Mouse (Mus musculus): Measurements from ENCODE around the gene Cdkn2d. TPM values are rescaled to one million over a fixed set of nuclear protein-coding genes. Genes with fewer than 3 reads are reported as not detected.
"Not testable (repeated sequence)": the region's sequence is repeated elsewhere in the genome, so short reads cannot be mapped to it uniquely, and the experiment has no call there.

Gene Cdkn2d
- polyA plus RNA-seq, 1 experiment, result 34.7 TPM

DNA sequence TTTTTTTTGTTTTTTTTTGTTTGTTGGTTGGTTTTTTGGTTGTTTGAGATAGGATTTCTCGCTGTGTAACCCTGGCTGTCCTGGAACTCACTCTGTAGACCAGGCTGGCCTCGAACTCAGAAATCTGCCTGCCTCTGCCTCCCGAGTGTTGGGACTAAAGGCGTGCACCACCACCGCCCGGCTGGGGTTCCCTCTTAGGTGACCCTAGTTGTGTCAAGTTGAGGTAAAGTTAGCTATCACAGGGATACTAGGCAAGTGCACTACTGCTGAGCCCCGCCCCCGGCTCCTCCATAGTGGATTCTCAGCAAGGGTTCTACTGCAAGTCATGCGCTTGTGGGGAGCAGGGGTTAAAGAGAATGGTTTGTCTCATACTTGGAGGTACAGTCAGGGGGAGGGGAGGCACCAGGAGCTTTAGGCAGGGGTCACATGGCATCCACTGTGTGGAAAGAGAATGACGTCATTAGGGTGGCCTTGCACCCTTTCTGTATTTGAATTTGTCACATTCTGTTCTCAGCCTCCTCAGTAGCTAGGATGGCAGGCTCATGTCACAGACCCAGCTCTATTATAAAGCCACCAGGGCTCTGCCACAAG is 38.6 kb upstream of the Cdkn2d start:
- 87% methylated on average over 10 of the region's 10 CpGs for WGBS
- Histone ChIP-seq H3K4me3 (replicated peaks; ENCODE audit: extremely low read depth, low read depth, low read length) (no peak overlapping the region), H3K4me1 (ENCODE audit: control insufficient read depth, insufficient read depth, low read length) (peaks cover 31% of the 10 kb centered on the region)
- TF ChIP-seq CTCF (IDR thresholded peaks at IDR 0.05; ENCODE audit: insufficient read depth, low read length), result no peak
- no peak for DNase-seq

DNA sequence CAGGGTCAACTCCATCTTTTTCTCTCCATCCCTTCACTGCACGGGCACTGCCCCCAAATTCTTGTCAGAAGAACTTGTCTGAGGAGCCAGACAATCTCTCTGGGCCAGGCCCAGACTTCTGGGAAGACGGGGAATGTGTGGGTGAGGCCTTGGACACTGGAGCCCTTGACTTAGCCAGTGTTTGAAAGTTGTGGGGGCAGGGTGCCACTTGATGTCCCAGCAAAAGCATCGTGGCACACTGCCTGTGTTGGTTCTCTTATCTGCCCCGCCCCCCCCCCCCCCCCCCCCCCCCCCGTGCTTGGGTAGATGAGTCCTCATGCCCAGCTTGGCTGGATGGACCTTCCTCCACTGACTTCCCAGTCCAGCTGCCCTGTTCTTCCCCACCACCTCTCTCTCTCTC is 37.8 kb upstream of the Cdkn2d start:
- peak; percentile 59 for DNase-seq
- H3K4me3 ChIP-seq (replicated peaks; ENCODE audit: extremely low read depth, low read depth, low read length), result no peak overlapping the region
- WGBS, result 21% methylated on average over 4 of the region's 5 CpGs
- TF ChIP-seq POLR2A (IDR thresholded peaks at IDR 0.05; ENCODE audit: borderline replicate concordance, extremely low read depth, low read depth, low read length) (no peak), CTCF (IDR thresholded peaks at IDR 0.05; ENCODE audit: insufficient read depth, low read length) (no peak)
- H3K4me1 ChIP-seq (ENCODE audit: control insufficient read depth, insufficient read depth, low read length), result peaks cover 37% of the 10 kb centered on the region

DNA sequence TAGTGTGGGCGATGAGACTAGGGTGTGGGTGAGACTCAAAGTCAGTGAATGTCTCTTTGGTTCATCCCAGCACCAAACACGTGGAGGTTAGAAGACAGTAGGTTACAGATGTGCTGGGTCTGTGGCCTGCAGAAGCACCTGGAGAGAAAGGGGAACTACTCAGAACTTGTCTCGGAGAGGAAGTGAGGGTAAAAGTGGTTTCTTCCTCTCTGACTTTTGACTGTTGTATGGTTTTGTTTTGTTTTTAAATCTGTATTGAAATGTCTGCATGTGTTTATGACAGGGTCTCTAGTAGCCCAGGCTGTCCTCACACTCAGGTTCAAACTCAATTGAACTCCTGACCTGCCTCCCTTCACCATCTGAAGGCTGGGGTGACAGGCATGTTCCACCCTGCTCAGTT is 36.8 kb upstream of the Cdkn2d start:
- no peak overlapping the region for H3K4me3 ChIP-seq (replicated peaks; ENCODE audit: extremely low read depth, low read depth, low read length)
- WGBS, result 58% methylated on average over 3 of the region's 3 CpGs
- TF ChIP-seq POLR2A (IDR thresholded peaks at IDR 0.05; ENCODE audit: borderline replicate concordance, extremely low read depth, low read depth, low read length), result no peak
- TF ChIP-seq CTCF (IDR thresholded peaks at IDR 0.05; ENCODE audit: insufficient read depth, low read length), result no peak
- no peak for DNase-seq
- peaks cover 37% of the 10 kb centered on the region for H3K4me1 ChIP-seq (ENCODE audit: control insufficient read depth, insufficient read depth, low read length)

DNA sequence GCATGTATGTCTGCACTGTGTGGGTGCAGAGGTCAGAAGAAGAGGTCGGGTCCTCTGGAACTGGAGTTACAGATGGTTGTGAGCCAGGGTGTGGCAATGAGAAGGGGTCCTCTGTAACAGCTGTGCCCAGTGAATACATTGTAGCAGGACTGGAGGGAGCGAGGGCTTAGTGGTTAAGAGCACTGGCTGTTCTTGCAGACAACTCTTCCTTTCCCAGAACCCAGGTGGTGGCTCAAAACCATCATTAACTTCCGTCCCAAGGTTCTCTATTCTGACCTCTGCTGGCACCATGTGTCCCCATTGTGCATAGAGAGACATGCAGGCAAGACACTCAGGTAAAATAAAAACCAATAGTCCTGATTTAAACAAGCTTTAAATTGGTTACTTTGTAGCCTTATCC is 36.4 kb upstream of the Cdkn2d start:
- WGBS, result 47% methylated on average over 3 of the region's 3 CpGs
- Histone ChIP-seq H3K4me3 (replicated peaks; ENCODE audit: extremely low read depth, low read depth, low read length) (no peak overlapping the region), H3K4me1 (ENCODE audit: control insufficient read depth, insufficient read depth, low read length) (peaks cover 34% of the 10 kb centered on the region)
- no peak for DNase-seq
- no peak for TF ChIP-seq POLR2A (IDR thresholded peaks at IDR 0.05; ENCODE audit: borderline replicate concordance, extremely low read depth, low read depth, low read length)
- TF ChIP-seq CTCF (IDR thresholded peaks at IDR 0.05; ENCODE audit: insufficient read depth, low read length), result no peak

DNA sequence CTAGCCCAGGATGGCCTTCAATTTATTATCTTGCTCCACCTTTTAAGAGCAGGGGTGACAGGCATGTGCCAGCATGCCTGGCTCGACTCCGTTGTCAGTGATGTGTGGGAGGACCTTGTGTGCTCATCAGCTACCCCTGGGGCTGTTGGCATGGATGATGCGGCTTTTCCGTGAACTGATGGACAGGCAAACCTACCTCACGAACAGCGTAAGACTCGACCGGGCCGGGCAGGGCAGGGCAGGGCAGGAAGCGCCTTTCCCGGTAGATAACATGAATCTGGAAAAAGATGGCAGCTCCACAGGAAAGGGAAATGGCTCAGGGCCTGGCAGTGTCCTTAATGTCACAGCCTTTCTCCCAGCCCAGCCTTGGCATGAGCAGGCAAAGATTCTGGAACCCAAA is 33.1 kb upstream of the Cdkn2d start:
- no peak for TF ChIP-seq POLR2A (IDR thresholded peaks at IDR 0.05; ENCODE audit: borderline replicate concordance, extremely low read depth, low read depth, low read length)
- TF ChIP-seq CTCF (IDR thresholded peaks at IDR 0.05; ENCODE audit: insufficient read depth, low read length), result no peak
- no peak for DNase-seq
- Histone ChIP-seq H3K4me3 (replicated peaks; ENCODE audit: extremely low read depth, low read depth, low read length) (no peak overlapping the region), H3K4me1 (ENCODE audit: control insufficient read depth, insufficient read depth, low read length) (peaks cover 24% of the 10 kb centered on the region)
- 56% methylated on average over 11 of the region's 11 CpGs for WGBS

DNA sequence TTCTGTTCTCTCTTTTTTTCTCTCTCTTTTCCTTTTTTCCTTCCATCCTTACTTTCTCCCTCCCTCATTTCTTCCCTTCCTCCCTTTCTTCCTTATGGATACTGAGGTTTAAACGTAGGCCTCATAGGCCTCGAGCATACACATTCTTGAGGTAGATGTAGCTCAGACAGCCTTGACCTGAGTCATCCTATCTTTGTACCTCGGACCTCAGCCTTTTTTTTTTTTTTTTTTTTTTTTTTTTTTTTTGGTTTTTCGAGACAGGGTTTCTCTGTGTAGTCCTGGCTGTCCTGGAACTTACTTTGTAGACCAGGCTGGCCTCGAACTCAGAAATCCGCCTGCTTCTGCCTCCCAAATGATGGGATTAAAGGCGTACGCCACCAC is 31.7 kb upstream of the Cdkn2d start:
- not testable (repeated sequence) for DNase-seq; H3K4me3 ChIP-seq (replicated peaks; ENCODE audit: extremely low read depth, low read depth, low read length)
- WGBS, result 81% methylated on average over 8 of the region's 8 CpGs
- H3K4me1 ChIP-seq (ENCODE audit: control insufficient read depth, insufficient read depth, low read length), result peaks cover 16% of the 10 kb centered on the region

DNA sequence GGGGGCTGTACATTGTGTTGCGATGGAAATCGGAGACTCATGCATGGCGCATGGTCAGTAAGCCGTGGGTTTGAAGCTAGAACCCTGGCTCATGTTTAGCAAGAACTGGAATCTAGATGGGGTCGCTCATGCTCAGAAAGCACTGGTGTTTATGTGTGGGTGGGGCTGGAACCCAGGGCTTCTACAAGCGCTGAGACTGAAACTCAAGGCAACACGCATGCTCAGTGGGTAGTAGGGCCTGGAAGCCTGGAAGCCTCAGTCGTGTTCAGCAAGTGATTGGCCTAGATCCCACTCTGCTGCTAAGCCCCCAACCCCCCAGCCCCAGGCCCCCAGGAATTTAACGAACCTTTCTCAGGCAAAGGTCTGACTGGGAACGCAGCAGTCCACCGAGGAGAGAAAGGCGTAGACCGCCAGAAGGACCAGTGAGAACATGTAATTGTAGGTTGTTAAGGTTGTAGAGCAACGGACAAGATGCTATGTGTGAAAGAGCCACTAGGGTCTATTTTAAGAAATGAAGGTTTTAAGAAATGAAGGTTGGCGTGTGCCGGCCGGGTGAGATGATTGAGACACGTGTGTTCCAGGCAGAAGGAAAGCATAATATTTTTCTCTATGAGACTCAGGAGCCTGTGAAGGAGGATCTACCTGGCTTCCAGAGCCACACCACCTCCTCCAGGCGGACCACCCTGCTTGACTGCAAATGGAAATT is 31.2 kb upstream of the Cdkn2d start:
- peaks cover 14% of the 10 kb centered on the region for H3K4me1 ChIP-seq (ENCODE audit: control insufficient read depth, insufficient read depth, low read length)
- no peak for DNase-seq
- 65% methylated on average over 19 of the region's 19 CpGs for WGBS
- peak overlapping the region; percentile 6 for H3K4me3 ChIP-seq (replicated peaks; ENCODE audit: extremely low read depth, low read depth, low read length)
- TF ChIP-seq CTCF (IDR thresholded peaks at IDR 0.05; ENCODE audit: insufficient read depth, low read length) (no peak), POLR2A (IDR thresholded peaks at IDR 0.05; ENCODE audit: borderline replicate concordance, extremely low read depth, low read depth, low read length) (no peak)

DNA sequence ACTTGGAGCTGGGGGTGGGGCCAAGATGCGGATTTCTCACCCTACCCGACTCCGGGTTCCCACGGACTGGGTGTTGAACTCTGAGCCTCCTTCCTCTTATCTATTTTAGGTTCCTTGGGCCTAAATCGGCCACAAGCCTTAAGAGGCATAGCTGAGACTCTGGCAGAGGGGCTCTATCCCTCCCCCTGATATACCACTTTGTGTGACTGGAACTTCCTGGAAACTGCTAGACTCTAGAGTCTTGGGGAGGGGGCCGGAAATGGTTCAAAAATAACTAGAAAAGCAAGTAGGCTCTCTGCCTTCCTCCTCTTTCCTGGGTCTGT is 30.3 kb upstream of the Cdkn2d start:
- peak overlapping the region; percentile 90 for H3K4me3 ChIP-seq (replicated peaks; ENCODE audit: extremely low read depth, low read depth, low read length)
- DNase-seq, result peak; percentile 42
- peaks cover 10% of the 10 kb centered on the region for H3K4me1 ChIP-seq (ENCODE audit: control insufficient read depth, insufficient read depth, low read length)
- TF ChIP-seq POLR2A (IDR thresholded peaks at IDR 0.05; ENCODE audit: borderline replicate concordance, extremely low read depth, low read depth, low read length) (0 out of 2 replicates have a peak, but pooled peaks have one; percentile 1), CTCF (IDR thresholded peaks at IDR 0.05; ENCODE audit: insufficient read depth, low read length) (no peak)
- 6% methylated on average over 6 of the region's 6 CpGs for WGBS

DNA sequence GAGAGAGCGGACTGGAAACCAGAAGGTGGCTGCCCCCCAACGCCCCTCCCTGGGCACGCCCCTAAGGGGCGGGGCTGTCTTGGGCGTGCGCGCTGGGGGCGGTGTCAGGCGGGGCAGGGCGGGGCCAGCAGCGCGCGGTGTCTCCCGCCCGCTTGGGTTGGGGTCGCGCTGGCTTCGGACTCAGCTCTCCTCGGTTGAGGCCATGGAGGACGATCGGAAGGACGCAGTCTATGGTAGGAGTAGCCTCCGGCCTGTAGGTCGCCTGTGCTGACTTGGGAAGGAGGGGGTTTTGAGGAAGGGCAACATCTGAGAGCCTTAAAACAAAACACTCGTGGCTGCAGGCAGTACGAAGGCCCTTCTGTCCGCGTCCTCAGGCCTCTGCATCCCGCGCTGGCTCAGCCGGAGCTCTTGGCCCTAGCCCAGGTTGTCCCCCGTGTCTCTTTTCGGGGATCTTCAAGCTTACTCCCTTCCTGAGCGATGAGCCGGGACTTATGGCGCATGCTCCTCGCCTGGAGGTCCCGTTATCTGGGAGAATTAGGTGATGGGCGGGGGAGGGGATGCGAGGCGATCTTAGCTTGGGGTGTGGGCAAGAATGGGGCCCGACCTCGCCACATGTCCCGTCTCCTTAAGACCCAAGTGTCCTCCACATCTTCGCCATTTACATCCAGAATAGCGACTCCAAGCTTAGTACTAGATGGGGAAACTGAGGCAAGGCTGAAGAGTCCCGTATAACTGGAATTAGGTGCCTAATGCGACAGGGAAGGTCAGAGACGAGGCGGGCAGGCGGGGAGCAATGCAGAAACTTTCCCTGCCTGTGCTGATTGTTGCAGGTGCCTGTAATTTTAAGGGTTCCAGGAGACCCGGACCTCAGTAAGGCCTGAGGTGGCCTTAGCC is 29.7 kb upstream of the Cdkn2d start, which contains the start of gene Slc44a2:
Gene Slc44a2, plus strand, starts transcription at position 80 of the 894 bp plus-strand sequence.
- Histone ChIP-seq H3K4me1 (ENCODE audit: control insufficient read depth, insufficient read depth, low read length) (peaks cover 9% of the 10 kb centered on the region), H3K4me3 (replicated peaks; ENCODE audit: extremely low read depth, low read depth, low read length) (peak within 1 kb of the TSS; percentile 90)
- TF ChIP-seq CTCF (IDR thresholded peaks at IDR 0.05; ENCODE audit: insufficient read depth, low read length) (no peak), POLR2A (IDR thresholded peaks at IDR 0.05; ENCODE audit: borderline replicate concordance, extremely low read depth, low read depth, low read length) (peak; percentile 88)
- WGBS, result under 1% methylated on average over 52 of the region's 52 CpGs
- peak; percentile 91 for DNase-seq

DNA sequence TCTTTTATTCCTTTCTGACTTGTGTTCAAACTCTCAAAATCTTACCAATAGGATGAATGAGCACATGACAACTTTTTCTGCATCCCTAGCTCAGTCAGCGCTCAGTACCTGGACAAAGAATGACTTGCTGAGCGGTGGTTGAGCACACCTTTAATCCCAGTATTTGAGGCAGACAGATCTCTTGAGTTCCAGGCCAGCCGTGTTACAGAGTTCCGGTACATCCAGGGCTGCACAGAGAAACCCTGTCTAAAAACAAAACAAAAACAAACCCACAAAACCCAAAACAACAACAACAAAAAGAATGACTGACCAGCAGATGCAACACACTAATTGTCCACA is 29.0 kb upstream of the Cdkn2d start:
- H3K4me1 ChIP-seq (ENCODE audit: control insufficient read depth, insufficient read depth, low read length), result peaks cover 8% of the 10 kb centered on the region
- peak overlapping the region; percentile 27 for H3K4me3 ChIP-seq (replicated peaks; ENCODE audit: extremely low read depth, low read depth, low read length)
- no peak for TF ChIP-seq CTCF (IDR thresholded peaks at IDR 0.05; ENCODE audit: insufficient read depth, low read length)
- no peak for TF ChIP-seq POLR2A (IDR thresholded peaks at IDR 0.05; ENCODE audit: borderline replicate concordance, extremely low read depth, low read depth, low read length)
- no peak for DNase-seq
- 16% methylated on average over 4 of the region's 4 CpGs for WGBS

Measured in lung, adult 2 months (tissue).